In the genomic region with DNA sequence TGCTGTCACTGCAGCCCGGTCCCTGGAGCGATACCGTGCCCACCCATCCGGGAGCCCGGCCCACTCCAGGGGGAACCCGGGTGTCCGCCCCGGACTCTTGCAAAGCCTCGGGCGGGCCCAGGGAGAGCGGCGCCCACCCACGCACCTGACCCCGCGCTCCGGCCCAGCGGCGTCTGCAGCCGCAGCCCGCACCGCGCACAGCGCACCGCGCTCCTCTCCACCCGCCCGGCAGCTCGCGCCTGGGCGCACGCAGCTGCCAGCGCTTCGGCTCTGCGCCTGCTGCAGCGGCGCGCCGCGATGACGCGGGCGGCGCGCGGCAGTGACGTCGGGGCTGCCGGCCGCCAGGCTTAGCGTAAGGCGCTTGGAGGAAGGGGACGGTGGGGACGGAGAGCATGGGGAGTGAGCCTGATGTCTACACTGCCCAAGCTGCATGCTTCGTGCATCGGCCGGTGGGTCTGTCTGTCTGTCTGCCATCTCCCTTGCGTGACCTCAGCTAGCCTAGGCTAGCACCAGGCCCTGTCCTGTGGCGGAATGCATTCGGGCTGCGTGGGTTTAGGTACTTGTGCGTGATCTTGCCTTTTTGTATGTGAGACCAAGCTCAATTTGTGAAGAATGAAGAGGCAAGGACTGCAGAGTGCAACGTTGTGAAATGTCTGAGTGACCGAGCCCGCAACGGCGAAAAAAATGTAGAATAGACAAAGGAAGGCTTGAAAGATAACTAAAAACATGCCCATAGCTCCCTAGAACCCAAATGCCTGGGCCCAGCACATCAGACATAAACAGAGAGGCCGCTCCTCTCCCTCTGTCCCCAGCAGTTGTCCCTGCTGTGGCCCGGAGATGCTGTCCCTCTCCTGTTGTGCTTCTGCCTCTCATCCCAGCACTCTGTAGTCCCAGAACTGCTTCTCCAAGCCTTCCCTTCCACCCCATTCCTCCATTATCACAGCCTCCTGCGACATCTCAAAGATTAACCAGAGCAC, we compare ENCODE assay signal across 8 mouse cellular contexts. TPM values are rescaled to one million over a fixed set of nuclear protein-coding genes. Genes with fewer than 3 reads are reported as not detected.
DNase-seq lines count a peak whose midpoint lies in the region; ATAC-seq and TF ChIP-seq lines count a peak whose summit lies in the region.

No protein-coding gene starts in this region.

- peak; percentile 93 for DNase-seq in ZHBTc4 (ENCODE audit: low read depth, low spot score)
- DNase-seq in cerebellum, postnatal 4 days (ENCODE audit: low spot score in 2 of 2) = peak; percentile 80 to 97
- peak; percentile 88 for DNase-seq in gastrocnemius, adult 2 months
- peak; percentile 94 for DNase-seq in hindbrain, postnatal 0 days (ENCODE audit: low spot score)
- peak; percentile 84 to 88 for DNase-seq in left cerebral cortex, adult 2 months (ENCODE audit: extremely low spot score in 1 of 2, low spot score in 2 of 2)
- DNase-seq in retina, postnatal 7 days (ENCODE audit: low read depth, low spot score) = peak; percentile 80
- DNase-seq in urinary bladder, adult 2 months (ENCODE audit: low spot score) = peak; percentile 78

- H3K4me2 ChIP-seq in hindbrain, postnatal 0 days (ENCODE audit: low read depth, low read length) = peak overlapping the region; percentile 97

- H3K79me2 ChIP-seq in macrophage (ENCODE audit: inconsistent target) = no peaks in the 10 kb centered on the region; the same call in 1 of the 2 replicates

- peak overlapping the region; percentile 93 for H3K4me3 ChIP-seq in gastrocnemius, adult 2 months
- H3K4me3 ChIP-seq in hindbrain, postnatal 0 days (ENCODE audit: low read length) = peak overlapping the region; percentile 84
- peak overlapping the region; percentile 67 for H3K4me3 ChIP-seq in left cerebral cortex, adult 2 months
- H3K4me3 ChIP-seq in macrophage (ENCODE audit: inconsistent target) = peak overlapping the region; percentile 89

- no peaks in the 10 kb centered on the region for H3K9me3 ChIP-seq in hindbrain, postnatal 0 days (ENCODE audit: low read length)

- peak overlapping the region; percentile 96 for H3K27ac ChIP-seq in gastrocnemius, adult 2 months
- peak overlapping the region; percentile 91 for H3K27ac ChIP-seq in hindbrain, postnatal 0 days
- H3K27ac ChIP-seq in left cerebral cortex, adult 2 months = peak overlapping the region; percentile 95
- peak overlapping the region; percentile 32; the same call in 1 of the 2 replicates for H3K27ac ChIP-seq in macrophage

- H3K27me3 ChIP-seq in hindbrain, postnatal 0 days (ENCODE audit: insufficient read depth, low read length) = no peaks in the 10 kb centered on the region

- H3K9ac ChIP-seq in hindbrain, postnatal 0 days (replicated peaks; ENCODE audit: low read length) = peak overlapping the region; percentile 88

- no peak for TF ChIP-seq CTCF in gastrocnemius, adult 2 months (IDR thresholded peaks at IDR 0.05)
- no peak for TF ChIP-seq CTCF in hindbrain, postnatal 0 days (IDR thresholded peaks at IDR 0.05; ENCODE audit: low read depth)
- TF ChIP-seq CTCF in left cerebral cortex, adult 2 months (IDR thresholded peaks at IDR 0.05) = no peak

- 0 out of 2 replicates have a peak, but pooled peaks cover 3% of the 10 kb centered on the region for H3K4me1 ChIP-seq in hindbrain, postnatal 0 days (ENCODE audit: insufficient read depth, low read length)

- intact Hi-C loops in gastrocnemius, adult 2 months (cut with DNase I) = loop anchor here (2.0 to 10.0 kb wide), 2 partner anchors 99 to 205 kb away; no protein-coding TSS in a partner anchor
- intact Hi-C loops in left cerebral cortex, adult 2 months (cut with DNase I) = loop anchor here (2.0 to 5.0 kb wide), 2 partner anchors 99 to 218 kb away; a partner anchor contains a TSS

- WGBS in hindbrain, postnatal 0 days = under 1% methylated on average over 65 of the region's 69 CpGs
- WGBS in macrophage (ENCODE audit: missing documents) = 1% methylated on average over 68 of the region's 69 CpGs

- H3K36me3 ChIP-seq in hindbrain, postnatal 0 days (ENCODE audit: insufficient read depth, low read length) = 0 out of 2 replicates have a peak, but pooled peaks cover 4% of the 10 kb centered on the region
- 0 out of 2 replicates have a peak, but pooled peaks cover 6% of the 10 kb centered on the region for H3K36me3 ChIP-seq in macrophage (ENCODE audit: inconsistent target)

- ATAC-seq in hindbrain, postnatal 0 days = peak; percentile 91

RNA-seq across cellular contexts. Expression of a gene that starts 27.6 kb away (rescaled TPM):
- 100 to 1,000 TPM in 1 of 2 experiments, 10 to 100 TPM in 1; 69.0 to 124 TPM for total RNA-seq in gastrocnemius, adult 2 months (2021)
- total RNA-seq in hindbrain, postnatal 0 days (2014; rRNA removed) = 84.2 and 85.1 TPM in 2 replicates
- 20.7 and 20.9 TPM in 2 replicates for polyA plus RNA-seq in hindbrain, postnatal 0 days (2015; fragmentation: Nextera tagmentation; extraction: Ambion mirVana)
- 10 to 100 TPM; 35.9 to 36.6 TPM for total RNA-seq in left cerebral cortex, adult 2 months (2021)
- 10 to 100 TPM in 11 of 26 experiments, 1 to 10 TPM in 14, under 1 TPM in 1; 0.88 to 17.4 (median 7.3) TPM for total RNA-seq in macrophage (2018; cell fraction: chromatin; rRNA removed)
- 1 to 10 TPM; 2.8 to 9.1 (median 6.1) TPM for total RNA-seq in macrophage (2018; cell fraction: cytosol; rRNA removed)
- total RNA-seq in macrophage (2018; cell fraction: nucleus; rRNA removed) = 10 to 100 TPM in 6 of 26 experiments, 1 to 10 TPM in 20; 2.5 to 13.8 (median 5.1) TPM
- 4.3 to 6.9 TPM (median 4.8 TPM) in 3 replicates for polyA plus RNA-seq in macrophage (2018)
- polyA plus RNA-seq in urinary bladder, adult 2 months (2012; rRNA removed) = 65.6 and 67.5 TPM in 2 replicates

Comparison
In these comparisons a context has a peak if more than half of its experiments do, and no peak if none do; other contexts are left out.
1. Peak in every context shown above with its lines: DNase-seq, ATAC-seq, H3K4me3 ChIP-seq and H3K27ac ChIP-seq.
2. H3K27ac ChIP-seq: peak in every context shown above with its lines; median percentile 96 in gastrocnemius, adult 2 months; 95 in left cerebral cortex, adult 2 months; 91 in hindbrain, postnatal 0 days; 32 in macrophage.